Mouse (Mus musculus): ENCODE results near the gene Adora2b. TPM values are rescaled to one million over a fixed set of nuclear protein-coding genes. Genes with fewer than 3 reads are reported as not detected.

Adora2b gene
- polyA plus RNA-seq, 1 experiment = 0.09 TPM

DNA sequence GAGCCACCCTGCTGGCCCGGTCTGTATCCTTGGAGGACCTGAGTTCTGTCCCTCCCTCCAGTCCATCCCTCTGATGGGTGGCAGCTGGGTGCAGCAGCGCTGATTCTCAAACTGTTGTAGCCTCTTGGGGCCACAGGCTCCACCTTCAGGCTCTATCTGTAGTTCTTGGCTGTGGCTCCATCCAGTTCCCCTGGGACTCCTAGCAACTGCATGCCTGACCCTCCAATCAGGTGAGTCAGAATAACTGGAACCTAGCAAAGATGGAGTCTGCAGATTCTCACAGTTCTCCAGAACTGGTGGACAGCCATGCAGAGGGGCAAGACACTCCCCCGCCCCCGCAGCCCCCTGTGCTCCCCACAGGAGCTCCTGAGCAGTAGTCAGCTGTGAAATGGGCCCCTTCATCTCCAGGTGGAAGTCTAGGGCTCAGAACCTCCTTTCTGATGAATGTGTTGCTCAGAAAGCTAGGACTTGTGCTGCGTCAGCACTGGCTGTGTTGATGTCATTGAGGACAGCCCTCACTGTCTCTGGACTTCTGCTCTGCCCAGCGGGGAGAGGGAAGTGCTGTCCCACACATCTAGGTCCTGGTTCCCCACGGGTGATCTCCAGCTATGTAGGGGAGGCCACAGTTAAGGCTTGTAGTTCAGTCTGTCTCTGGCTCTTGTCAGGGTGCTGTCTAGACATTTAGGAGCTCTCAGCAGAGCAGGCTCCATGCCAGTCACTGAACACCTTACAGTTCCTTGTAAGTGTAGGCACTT is 27.9 kb upstream of the Adora2b start:
- Histone ChIP-seq H3K27me3 (ENCODE audit: control insufficient read depth) (no peaks in the 10 kb centered on the region), H3K9me3 (ENCODE audit: control insufficient read depth, low read length) (no peaks in the 10 kb centered on the region), H3K4me3 (replicated peaks) (no peak overlapping the region), H3K4me1 (ENCODE audit: control insufficient read depth) (no peaks in the 10 kb centered on the region), H3K36me3 (ENCODE audit: control insufficient read depth) (peaks cover 50% of the 10 kb centered on the region)
- TF ChIP-seq TAL1 (IDR thresholded peaks at IDR 0.05; ENCODE audit: low read length) (no peak), GATA1 (IDR thresholded peaks at IDR 0.05; ENCODE audit: low read length) (no peak)

GRCm38 (mm10) chr11:62223416-62223815 is 25.4 kb upstream of the Adora2b start:
- Histone ChIP-seq H3K27me3 (ENCODE audit: control insufficient read depth) (0 out of 2 replicates have a peak, but pooled peaks cover 2% of the 10 kb centered on the region), H3K36me3 (ENCODE audit: control insufficient read depth) (peaks cover 50% of the 10 kb centered on the region), H3K9me3 (ENCODE audit: control insufficient read depth, low read length) (no peaks in the 10 kb centered on the region), H3K4me3 (replicated peaks) (no peak overlapping the region), H3K4me1 (ENCODE audit: control insufficient read depth) (no peaks in the 10 kb centered on the region)
- TF ChIP-seq GATA1 (IDR thresholded peaks at IDR 0.05; ENCODE audit: low read length) (no peak), TAL1 (IDR thresholded peaks at IDR 0.05; ENCODE audit: low read length) (no peak)

DNA sequence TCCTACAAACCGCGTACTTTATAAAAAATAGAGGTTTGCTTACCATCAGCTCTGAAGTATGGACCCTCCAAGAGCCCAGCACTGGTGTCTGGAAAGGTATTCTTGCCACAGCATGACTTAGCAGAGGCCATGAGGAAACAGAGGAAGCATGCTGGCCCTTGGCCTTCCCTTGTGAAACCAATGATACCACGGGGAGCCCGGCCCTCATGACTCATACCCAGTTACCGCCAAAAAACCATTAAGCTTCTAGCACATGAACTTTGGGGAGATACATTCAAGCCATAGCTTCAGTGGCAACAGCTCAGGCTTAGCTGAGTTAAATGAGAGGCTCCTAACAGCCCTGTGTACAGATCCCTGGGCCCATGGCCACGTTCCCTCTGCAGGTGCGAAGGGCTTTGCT is 24.8 kb upstream of the Adora2b start:
- H3K4me1 ChIP-seq (ENCODE audit: control insufficient read depth) = no peaks in the 10 kb centered on the region
- 0 out of 2 replicates have a peak, but pooled peaks cover 2% of the 10 kb centered on the region for H3K27me3 ChIP-seq (ENCODE audit: control insufficient read depth)
- H3K9me3 ChIP-seq (ENCODE audit: control insufficient read depth, low read length) = no peaks in the 10 kb centered on the region
- TF ChIP-seq TAL1 (IDR thresholded peaks at IDR 0.05; ENCODE audit: low read length) = no peak
- no peak for TF ChIP-seq GATA1 (IDR thresholded peaks at IDR 0.05; ENCODE audit: low read length)
- no peak overlapping the region for H3K4me3 ChIP-seq (replicated peaks)
- H3K36me3 ChIP-seq (ENCODE audit: control insufficient read depth) = peaks cover 49% of the 10 kb centered on the region

- Histone ChIP-seq H3K9me3 (ENCODE audit: control insufficient read depth, low read length) (no peaks in the 10 kb centered on the region), H3K4me1 (ENCODE audit: control insufficient read depth) (no peaks in the 10 kb centered on the region), H3K27me3 (ENCODE audit: control insufficient read depth) (0 out of 2 replicates have a peak, but pooled peaks cover 2% of the 10 kb centered on the region), H3K36me3 (ENCODE audit: control insufficient read depth) (peaks cover 40% of the 10 kb centered on the region), H3K4me3 (replicated peaks) (no peak overlapping the region)
- no peak for TF ChIP-seq TAL1 (IDR thresholded peaks at IDR 0.05; ENCODE audit: low read length)
- TF ChIP-seq GATA1 (IDR thresholded peaks at IDR 0.05; ENCODE audit: low read length) = no peak
Observed at GRCm38 (mm10) chr11:62224797-62225196, 24.0 kb upstream of the Adora2b start.

- TF ChIP-seq TAL1 (IDR thresholded peaks at IDR 0.05; ENCODE audit: low read length) = no peak
- TF ChIP-seq GATA1 (IDR thresholded peaks at IDR 0.05; ENCODE audit: low read length) = no peak
- H3K4me3 ChIP-seq (replicated peaks) = no peak overlapping the region
- peaks cover 5% of the 10 kb centered on the region for H3K9me3 ChIP-seq (ENCODE audit: control insufficient read depth, low read length)
- H3K4me1 ChIP-seq (ENCODE audit: control insufficient read depth) = no peaks in the 10 kb centered on the region
- H3K36me3 ChIP-seq (ENCODE audit: control insufficient read depth) = no peaks in the 10 kb centered on the region
- peaks cover 2% of the 10 kb centered on the region for H3K27me3 ChIP-seq (ENCODE audit: control insufficient read depth)
Observed at GRCm38 (mm10) chr11:62240631-62241261, 8.0 kb upstream of the Adora2b start.

DNA sequence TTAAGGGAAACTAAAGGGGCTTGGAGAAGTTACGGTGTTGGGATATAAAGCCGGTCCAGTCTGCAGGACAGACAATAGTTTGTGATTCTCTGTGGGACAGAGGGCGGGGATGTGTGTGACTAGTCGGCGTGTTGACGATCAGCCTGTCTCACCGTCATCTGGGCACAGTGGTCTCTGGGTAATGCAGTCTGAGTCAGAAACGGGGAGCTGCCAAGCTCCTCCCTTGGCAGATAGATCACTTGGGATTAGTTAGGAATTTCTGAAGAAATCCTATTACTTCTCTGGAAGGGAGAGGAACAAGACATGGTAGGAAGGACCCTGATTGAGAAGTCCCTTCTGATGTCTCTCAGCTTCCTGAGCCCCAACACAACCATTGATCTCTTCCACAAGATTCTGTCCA is 4.9 kb upstream of the Adora2b start:
- Histone ChIP-seq H3K4me3 (replicated peaks) (no peak overlapping the region), H3K9me3 (ENCODE audit: control insufficient read depth, low read length) (peaks cover 10% of the 10 kb centered on the region), H3K27me3 (ENCODE audit: control insufficient read depth) (peaks cover 26% of the 10 kb centered on the region), H3K4me1 (ENCODE audit: control insufficient read depth) (peaks cover 8% of the 10 kb centered on the region), H3K36me3 (ENCODE audit: control insufficient read depth) (no peaks in the 10 kb centered on the region)
- TF ChIP-seq GATA1 (IDR thresholded peaks at IDR 0.05; ENCODE audit: low read length) (no peak), TAL1 (IDR thresholded peaks at IDR 0.05; ENCODE audit: low read length) (no peak)

DNA sequence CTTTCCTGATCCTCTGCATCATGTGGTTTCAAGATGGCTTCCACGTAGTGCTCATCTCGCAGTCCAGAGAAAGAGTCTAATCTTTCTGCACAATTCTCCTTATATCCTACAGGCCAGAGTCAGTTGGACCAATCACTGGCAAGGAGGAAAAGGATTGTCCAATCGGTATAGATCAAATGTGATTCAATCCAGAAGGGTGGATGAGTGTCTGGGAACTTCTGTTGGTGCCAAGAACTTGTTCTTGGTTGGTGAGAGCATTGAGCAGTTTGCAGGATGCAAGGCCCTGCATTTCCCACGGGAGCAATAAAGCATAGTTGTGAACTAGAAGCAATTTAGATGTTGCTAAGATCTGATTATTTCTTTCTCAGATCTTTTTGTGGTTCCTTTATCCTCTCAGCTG is 4.3 kb upstream of the Adora2b start:
- Histone ChIP-seq H3K4me1 (ENCODE audit: control insufficient read depth) (peaks cover 14% of the 10 kb centered on the region), H3K9me3 (ENCODE audit: control insufficient read depth, low read length) (peaks cover 10% of the 10 kb centered on the region), H3K27me3 (ENCODE audit: control insufficient read depth) (peaks cover 32% of the 10 kb centered on the region), H3K4me3 (replicated peaks) (no peak overlapping the region), H3K36me3 (ENCODE audit: control insufficient read depth) (no peaks in the 10 kb centered on the region)
- TF ChIP-seq TAL1 (IDR thresholded peaks at IDR 0.05; ENCODE audit: low read length) = no peak
- no peak for TF ChIP-seq GATA1 (IDR thresholded peaks at IDR 0.05; ENCODE audit: low read length)

DNA sequence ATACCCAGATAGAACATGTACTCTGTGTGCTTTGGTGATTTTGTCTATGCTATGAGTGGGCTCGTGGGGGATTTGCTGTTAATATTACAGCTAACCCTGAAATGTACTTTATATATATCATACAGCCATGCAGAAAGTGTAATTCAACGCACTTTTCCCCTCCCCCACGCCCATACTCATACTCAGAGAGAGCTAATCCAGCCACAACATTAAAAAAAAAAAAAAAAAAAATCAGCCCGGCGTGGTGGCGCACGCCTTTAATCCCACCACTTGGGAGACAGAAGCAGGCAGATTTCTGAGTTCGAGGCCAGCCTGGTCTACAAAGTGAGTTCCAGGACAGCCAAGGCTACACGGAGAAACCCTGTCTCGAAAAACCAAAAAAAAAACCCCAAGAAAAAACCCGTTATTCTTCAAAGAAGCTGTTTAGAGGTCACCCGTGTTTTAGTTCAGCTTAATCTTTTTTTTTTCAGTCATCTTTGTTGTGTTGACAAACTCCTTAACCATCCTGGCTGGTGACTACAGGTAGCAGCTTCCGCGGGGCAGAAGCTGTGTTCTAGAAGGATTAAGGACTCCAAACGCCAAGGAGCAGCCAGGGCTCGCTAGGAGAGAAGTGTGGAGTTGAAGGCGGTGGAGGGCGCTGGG is 904 bp upstream of the Adora2b start:
- H3K4me3 ChIP-seq (replicated peaks) = peak overlapping the region; percentile 61
- H3K9me3 ChIP-seq (ENCODE audit: control insufficient read depth, low read length) = peaks cover 10% of the 10 kb centered on the region
- no peaks in the 10 kb centered on the region for H3K36me3 ChIP-seq (ENCODE audit: control insufficient read depth)
- peaks cover 17% of the 10 kb centered on the region for H3K4me1 ChIP-seq (ENCODE audit: control insufficient read depth)
- peaks cover 66% of the 10 kb centered on the region for H3K27me3 ChIP-seq (ENCODE audit: control insufficient read depth)
- TF ChIP-seq GATA1 (IDR thresholded peaks at IDR 0.05; ENCODE audit: low read length) = no peak
- TF ChIP-seq TAL1 (IDR thresholded peaks at IDR 0.05; ENCODE audit: low read length) = no peak
